Mouse (Mus musculus): ENCODE measurements at regions not wholly inside any gene's neighbourhood (a gene's known extent, or its start where the extent isn't known, plus 50 kb on each side); places are given as distances from the start of the nearest gene placed in this dataset.

DNA sequence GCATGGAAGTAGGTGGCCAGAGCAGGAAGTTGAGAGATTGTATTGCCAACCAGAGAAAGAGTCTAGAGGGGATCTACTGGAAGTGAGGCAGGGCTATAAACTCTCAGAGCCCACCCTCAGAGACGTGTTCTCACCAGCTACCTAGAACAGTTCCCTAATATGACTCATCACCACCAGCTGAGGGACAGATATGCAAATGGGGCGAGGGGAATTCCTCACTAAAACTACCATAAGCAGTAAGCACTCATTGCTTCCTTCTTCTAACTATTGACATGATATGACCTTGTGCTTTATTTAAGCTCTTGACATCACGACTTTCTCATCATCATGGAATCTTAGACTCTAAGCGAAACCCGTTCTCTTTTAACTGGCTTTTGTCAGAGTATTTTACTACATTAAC, 101.2 kb upstream of the Isl1 start:
- DNase-seq: no peak
